Mouse (Mus musculus) hindbrain, embryonic 11.5 days (tissue): Measurements from ENCODE around the gene Paqr7. TPM values are rescaled to one million over a fixed set of nuclear protein-coding genes. Genes with fewer than 3 reads are reported as not detected.

Source experiments
- ATAC-seq: fragments of 200-750 bp; cut with Nextera tagmentation; 2 replicates; pipeline ENCODE4 v1.8.0; 2017; ENCODE audit warnings: mild to moderate bottlenecking, moderate TSS enrichment, moderate library complexity; ENCODE audit not compliant: low FRiP score
- DNase-seq: peaks from one replicate; pipeline ENCODE4 v3.0.0-alpha.2; 2015; ENCODE audit warnings: low spot score
- H3K27ac ChIP-seq: fragments of 300-500 bp; sonication (generic); 2 replicates; pipeline ENCODE4 v1.5.1; 2014; ENCODE audit warnings: mild to moderate bottlenecking, low read depth, low read length
- H3K27me3 ChIP-seq: fragments of 300-500 bp; sonication (generic); 2 replicates; pipeline ENCODE4 v1.6.1; 2014; ENCODE audit warnings: mild to moderate bottlenecking, low read length, moderate library complexity, mixed read lengths; ENCODE audit not compliant: control insufficient read depth, insufficient read depth
- H3K36me3 ChIP-seq: fragments of 300-500 bp; sonication (generic); 2 replicates; pipeline ENCODE4 v1.6.1; 2014; ENCODE audit warnings: mild to moderate bottlenecking, low read length, moderate library complexity, mixed read lengths; ENCODE audit not compliant: control insufficient read depth, insufficient read depth
- H3K4me1 ChIP-seq: fragments of 300-500 bp; sonication (generic); replicated peaks from 2 replicates; pipeline ENCODE4 v1.6.1; 2014; ENCODE audit warnings: low read length, mixed read lengths; ENCODE audit not compliant: control insufficient read depth, insufficient read depth
- H3K4me2 ChIP-seq: fragments of 300-500 bp; sonication (generic); replicated peaks from 2 replicates; pipeline ENCODE4 v1.6.1; 2014; ENCODE audit warnings: mild to moderate bottlenecking, low read depth, low read length
- H3K4me3 ChIP-seq: fragments of 300-500 bp; sonication (generic); 2 replicates; pipeline ENCODE4 v1.5.1; 2014; ENCODE audit warnings: low read depth, low read length
- H3K9ac ChIP-seq: fragments of 300-500 bp; sonication (generic); 2 replicates; pipeline ENCODE4 v1.6.1; 2014; ENCODE audit warnings: low read depth, low read length
- H3K9me3 ChIP-seq: fragments of 300-500 bp; sonication (generic); 2 replicates; pipeline ENCODE4 v1.6.1; 2016; ENCODE audit warnings: low read length; ENCODE audit not compliant: control insufficient read depth
- WGBS: fragments of 180-500 bp; shearing (Covaris S2); extraction: QIAGEN DNeasy Blood & Tissue Kit; methylation state at CpG from one replicate; pipeline ENCODE4 v1.1.7; 2014; 5-methylcytosine and 5-hydroxymethylcytosine counted together
- polyA plus RNA-seq: library from polyadenylated mRNA; unstranded; fragments of >200 nt; fragmentation: Nextera tagmentation; extraction: Ambion mirVana; gene quantifications from 2 replicates; pipeline ENCODE4 v1.2.1, GENCODE M21; 2014

The Paqr7 gene
- polyA plus RNA-seq, 1 experiment from 2014 or later: 1.7 TPM

- H3K27ac ChIP-seq: no peak overlapping the region
- 16% methylated on average over 16 of the region's 16 CpGs for WGBS
- no peak for ATAC-seq
These were observed 61.2 kb downstream of the Paqr7 start for GRCm38 (mm10) chr4:134557626-134558249.

DNA sequence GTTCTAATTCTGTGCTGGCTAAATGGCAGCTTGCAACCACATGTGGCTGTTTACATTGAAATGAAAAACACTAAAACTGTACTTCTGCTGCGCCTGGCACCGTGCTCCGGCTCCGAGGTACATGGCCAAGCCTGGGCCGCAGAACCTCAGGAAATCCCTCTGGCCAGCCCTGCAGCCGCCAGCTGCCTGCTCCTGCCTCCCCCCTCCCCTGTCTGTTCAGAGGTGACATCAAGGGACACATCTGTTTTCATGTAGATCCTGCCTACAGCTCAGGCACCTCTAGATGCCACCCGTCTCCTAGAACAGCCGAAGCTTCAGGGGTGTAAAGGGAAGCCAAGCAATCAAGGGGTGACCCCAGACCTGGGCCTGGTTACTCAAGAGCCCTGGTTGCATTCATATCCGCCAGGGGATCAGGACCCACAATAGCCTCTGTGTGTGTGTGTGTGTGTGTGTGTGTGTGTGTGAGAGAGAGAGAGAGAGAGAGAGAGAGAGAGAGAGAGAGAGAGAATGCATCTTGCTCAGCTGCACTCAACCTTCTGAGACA is 62.1 kb downstream of the Paqr7 start:
- 52% methylated on average over 9 of the region's 9 CpGs for WGBS
- no peaks in the 10 kb centered on the region for H3K9me3 ChIP-seq
- no peaks in the 10 kb centered on the region for H3K27me3 ChIP-seq
- H3K27ac ChIP-seq: no peak overlapping the region
- no peaks in the 10 kb centered on the region for H3K4me1 ChIP-seq
- no peak overlapping the region for H3K9ac ChIP-seq
- H3K4me2 ChIP-seq: no peak overlapping the region
- H3K36me3 ChIP-seq: no peaks in the 10 kb centered on the region
- ATAC-seq: no peak
- no peak for DNase-seq
- no peak overlapping the region for H3K4me3 ChIP-seq

More at GRCm38 (mm10) chr4:134557626-134558249, 61.2 kb downstream of the Paqr7 start:
- Histone ChIP-seq H3K4me3 (no peak overlapping the region), H3K27me3 (no peaks in the 10 kb centered on the region), H3K9me3 (no peaks in the 10 kb centered on the region), H3K9ac (no peak overlapping the region), H3K4me1 (no peaks in the 10 kb centered on the region), H3K4me2 (no peak overlapping the region), H3K36me3 (no peaks in the 10 kb centered on the region)
- DNase-seq: no peak

DNA sequence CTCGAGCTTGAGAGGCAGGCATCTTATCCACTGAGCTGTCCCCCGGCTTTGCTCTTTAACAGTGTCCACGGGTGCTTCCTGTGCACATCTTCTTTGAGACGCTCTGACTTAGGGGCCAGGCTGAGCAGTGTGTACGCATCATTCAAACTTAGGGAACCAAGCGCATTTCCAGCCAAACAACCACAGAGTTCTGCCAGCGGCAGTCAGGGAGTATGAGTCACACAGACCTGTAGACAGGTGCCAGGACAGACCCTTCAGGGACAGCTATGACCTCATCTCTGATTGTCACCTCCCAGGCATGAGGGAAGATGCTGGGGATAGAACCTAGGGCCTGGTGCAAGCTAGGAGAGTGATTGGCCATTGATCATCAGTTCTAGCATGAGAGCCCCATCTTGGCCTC is 62.7 kb downstream of the Paqr7 start:
- no peaks in the 10 kb centered on the region for H3K27me3 ChIP-seq
- no peak for ATAC-seq
- WGBS: 86% methylated on average over 7 of the region's 7 CpGs
- H3K4me2 ChIP-seq: no peak overlapping the region
- no peaks in the 10 kb centered on the region for H3K36me3 ChIP-seq
- H3K9me3 ChIP-seq: no peaks in the 10 kb centered on the region
- H3K4me1 ChIP-seq: no peaks in the 10 kb centered on the region
- DNase-seq: no peak
- no peak overlapping the region for H3K4me3 ChIP-seq
- H3K9ac ChIP-seq: no peak overlapping the region
- no peak overlapping the region for H3K27ac ChIP-seq

Other genes with a start within 250 kb of the Paqr7 start
- gene Gm30191, start 249.8 kb upstream of the Paqr7 start, polyA plus RNA-seq: 0.42 and 0.56 TPM in 2 replicates
- 5.1 and 5.7 TPM in 2 replicates for gene Grrp1, start 242.6 kb upstream of the Paqr7 start, polyA plus RNA-seq
- gene Pdik1l, start 208.8 kb upstream of the Paqr7 start, polyA plus RNA-seq: 23.5 and 25.1 TPM in 2 replicates
- 0.12 and 0.32 TPM in 2 replicates for gene Trim63, start 181.6 kb upstream of the Paqr7 start, polyA plus RNA-seq
- gene Slc30a2, start 153.5 kb upstream of the Paqr7 start, polyA plus RNA-seq: not detected in 2 replicates
- 0.18 and 0.26 TPM in 2 replicates for gene Extl1, start 112.8 kb upstream of the Paqr7 start, polyA plus RNA-seq
- 7.9 and 10.2 TPM in 2 replicates for gene Pafah2, start 100.4 kb upstream of the Paqr7 start, polyA plus RNA-seq
- gene Stmn1, start 28.4 kb upstream of the Paqr7 start, polyA plus RNA-seq: 4,486 and 4,492 TPM in 2 replicates
- gene Aunip, start 14.3 kb downstream of the Paqr7 start, polyA plus RNA-seq: 4.4 and 6.1 TPM in 2 replicates
- 136 and 138 TPM in 2 replicates for gene Mtfr1l, start 38.7 kb downstream of the Paqr7 start, polyA plus RNA-seq
- gene Selenon, start 55.5 kb downstream of the Paqr7 start, polyA plus RNA-seq: 16.7 and 22.7 TPM in 2 replicates
- gene Man1c1, start 207.6 kb downstream of the Paqr7 start, polyA plus RNA-seq: 3.8 and 5.3 TPM in 2 replicates